Mouse (Mus musculus): ENCODE measurements around the gene Gdf7.

- TF ChIP-seq CTCF (IDR thresholded peaks at IDR 0.05), result no peak
- TF ChIP-seq EP300 (IDR thresholded peaks at IDR 0.05), result no peak
Observed at GRCm38 (mm10) chr12:8332174-8332542, 30.4 kb upstream of the Gdf7 start.

All from lung, postnatal 0 days (tissue).